Mouse (Mus musculus) WW6 (cell line): ENCODE results near the gene Eef1akmt1.
A peak's percentile ranks its signal among the peaks of the same experiment; 100 is the strongest.

Experiments
- DNase-seq: peaks from one replicate; pipeline ENCODE4 v3.0.0-alpha.2; 2013; ENCODE audit warnings: low read depth, low spot score

Eef1akmt1 gene

GRCm38 (mm10) chr14:57571155-57572133 is at the start of gene Eef1akmt1:
Gene Eef1akmt1, minus strand, starts transcription at chr14:57571612.
- DNase-seq: peak; percentile 80

GRCm38 (mm10) chr14:57620598-57621236 is 49.3 kb upstream of the Eef1akmt1 start:
- DNase-seq: no peak

DNA sequence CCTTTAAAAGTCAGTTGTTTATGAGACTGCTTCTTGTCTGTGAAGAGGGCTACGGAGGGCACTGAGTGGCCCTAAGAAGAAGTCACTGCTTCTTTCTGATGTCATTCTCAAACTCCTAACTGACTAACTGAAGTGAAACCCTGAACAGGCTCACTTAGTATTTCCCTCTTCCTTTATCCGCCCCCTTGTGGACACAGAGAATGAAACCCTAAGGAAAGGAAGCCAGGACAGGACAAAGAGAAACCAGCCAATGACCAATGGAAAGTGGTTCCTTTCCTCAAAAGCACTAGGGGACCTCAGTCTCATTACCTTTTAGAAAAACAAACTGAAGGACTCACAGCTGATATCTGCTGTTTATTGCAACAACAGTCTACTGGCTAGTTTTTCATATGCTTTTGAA is 48.1 kb upstream of the Eef1akmt1 start:
- peak; percentile 52 for DNase-seq

GRCm38 (mm10) chr14:57617675-57618074 is 46.3 kb upstream of the Eef1akmt1 start:
- DNase-seq: no peak

DNA sequence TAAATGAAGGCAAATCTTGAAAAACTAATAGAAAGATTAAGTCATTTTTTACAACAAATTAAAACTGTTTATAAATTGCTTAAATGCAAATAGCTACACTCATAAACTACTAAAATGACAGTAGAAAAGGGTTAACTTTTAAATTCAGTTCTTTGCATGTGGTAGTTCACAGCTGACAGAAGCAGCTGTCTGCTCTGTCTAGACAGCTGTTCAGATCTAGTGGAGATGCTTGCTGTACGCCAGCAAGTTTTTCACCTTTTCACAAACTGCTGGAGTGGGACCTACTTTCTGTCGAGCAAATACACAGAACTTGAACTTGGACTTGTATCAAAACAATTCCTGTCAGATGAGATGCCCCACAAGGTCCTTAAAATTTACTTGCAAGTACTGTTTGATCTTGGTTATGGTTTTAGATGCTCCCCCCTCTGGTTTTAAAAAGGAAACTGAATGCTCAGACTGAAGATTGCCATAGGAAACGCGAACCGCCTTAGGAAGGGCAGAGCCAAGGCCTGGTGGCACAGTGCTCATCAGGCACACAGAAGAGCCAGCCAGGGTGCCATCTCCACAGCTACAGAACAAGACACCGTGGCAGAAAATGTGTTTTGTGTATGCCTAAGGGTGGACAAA is 45.0 kb upstream of the Eef1akmt1 start:
- DNase-seq: no peak

- no peak for DNase-seq
Measured at GRCm38 (mm10) chr14:57615828-57616227, 44.4 kb upstream of the Eef1akmt1 start.

DNA sequence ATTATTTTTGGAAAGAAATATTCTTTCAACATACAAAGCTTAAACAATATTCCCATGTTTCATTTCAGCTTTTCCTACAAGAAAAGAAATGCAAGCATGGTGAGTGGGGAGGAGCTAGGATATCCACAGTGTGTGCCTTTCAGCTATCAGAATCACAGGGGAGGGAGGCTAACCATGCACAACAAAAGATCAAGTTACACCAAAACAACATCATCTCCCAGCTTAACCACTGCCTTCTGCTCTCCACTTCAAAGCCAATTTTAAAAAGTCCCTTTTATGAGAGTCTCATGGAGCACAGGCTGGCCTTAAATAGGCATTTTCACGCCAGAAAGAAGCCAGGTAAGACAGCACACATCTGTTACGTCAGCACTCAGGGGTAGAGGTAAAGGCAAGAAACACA is 39.6 kb upstream of the Eef1akmt1 start:
- DNase-seq: no peak

- no peak for DNase-seq
Measured at GRCm38 (mm10) chr14:57609816-57610329, 38.5 kb upstream of the Eef1akmt1 start.

GRCm38 (mm10) chr14:57607500-57607899 is 36.1 kb upstream of the Eef1akmt1 start:
- no peak for DNase-seq

GRCm38 (mm10) chr14:57606663-57607365 is 35.4 kb upstream of the Eef1akmt1 start:
- no peak for DNase-seq

DNA sequence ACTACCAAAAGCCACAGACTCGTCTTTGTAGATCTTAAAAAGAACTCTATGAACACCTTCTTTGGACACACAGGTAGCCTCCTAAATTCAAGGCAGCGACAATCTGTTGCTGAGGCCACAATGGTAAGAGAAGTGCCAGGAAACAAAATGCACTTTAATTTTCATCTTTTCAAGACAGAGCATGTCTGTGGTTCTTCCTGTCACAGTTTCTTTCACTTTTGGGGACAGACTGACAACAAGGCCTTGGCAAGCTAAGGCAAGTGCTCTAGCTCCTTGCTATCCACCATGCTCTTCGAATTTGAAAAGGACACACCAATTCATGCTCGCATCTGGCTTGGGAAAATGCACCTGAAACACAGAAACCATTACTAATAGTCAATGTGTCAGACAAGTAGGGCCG is 21.9 kb upstream of the Eef1akmt1 start:
- DNase-seq: no peak

GRCm38 (mm10) chr14:57591830-57592229 is 20.4 kb upstream of the Eef1akmt1 start:
- DNase-seq: no peak

- no peak for DNase-seq
Measured at GRCm38 (mm10) chr14:57576364-57577060, 5.1 kb upstream of the Eef1akmt1 start.

GRCm38 (mm10) chr14:57574792-57575587 is 3.6 kb upstream of the Eef1akmt1 start:
- DNase-seq: no peak

- DNase-seq: no peak
Measured at GRCm38 (mm10) chr14:57565626-57566025, 5.8 kb downstream of the Eef1akmt1 start.

DNA sequence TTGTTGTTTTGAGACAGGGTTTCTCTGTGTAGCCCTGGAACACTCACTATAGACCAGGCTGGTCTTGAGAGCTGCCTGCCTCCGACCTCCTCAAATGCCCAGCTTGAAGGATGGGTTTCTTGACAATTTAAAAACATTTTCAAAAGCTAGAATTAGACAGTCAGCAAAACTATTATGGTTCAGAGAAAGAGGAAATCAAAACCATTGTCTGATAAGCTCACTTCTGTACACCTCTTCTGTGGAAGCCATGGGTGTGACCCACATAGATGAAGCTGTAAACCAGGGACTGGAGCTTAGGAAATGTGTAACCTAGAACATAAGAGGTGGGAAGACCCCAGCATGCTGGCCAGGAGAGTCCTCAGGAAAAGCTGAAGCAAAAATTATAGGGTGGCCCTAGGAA is 14.5 kb downstream of the Eef1akmt1 start:
- DNase-seq: no peak

DNA sequence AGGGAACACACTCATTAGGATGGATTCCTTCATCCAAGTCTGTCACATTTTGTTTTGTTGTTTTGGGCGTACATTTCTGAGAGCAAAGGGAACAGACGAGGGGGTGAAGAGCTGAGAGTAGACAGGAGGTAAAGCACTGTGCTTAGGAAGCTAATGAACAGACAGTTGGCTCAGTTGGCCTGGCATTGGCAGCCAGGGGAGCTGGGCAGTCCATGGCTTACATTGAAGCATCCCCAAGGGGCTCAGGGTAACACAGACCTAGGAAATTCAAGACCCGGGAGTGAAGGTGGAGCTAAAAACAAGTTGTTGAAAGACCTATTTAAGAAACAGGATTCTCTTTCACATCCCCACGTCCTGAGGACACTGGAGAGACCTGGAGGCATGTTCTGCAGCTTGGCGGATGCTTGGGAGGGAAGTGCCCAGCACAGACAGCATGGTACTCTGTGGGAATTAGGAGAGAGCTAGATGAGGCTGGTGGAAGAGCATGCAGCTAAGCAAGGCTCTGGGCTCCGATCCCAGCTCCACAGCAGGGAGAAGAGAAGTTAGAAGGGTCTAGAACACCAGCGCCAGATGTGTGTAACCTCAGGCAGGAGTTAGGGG is 15.8 kb downstream of the Eef1akmt1 start:
- DNase-seq: no peak

GRCm38 (mm10) chr14:57554434-57554833 is 17.0 kb downstream of the Eef1akmt1 start:
- DNase-seq: no peak

- DNase-seq: no peak
Measured at GRCm38 (mm10) chr14:57552945-57553344, 18.5 kb downstream of the Eef1akmt1 start.

GRCm38 (mm10) chr14:57547062-57547461 is 24.4 kb downstream of the Eef1akmt1 start:
- DNase-seq: no peak
